In the genomic region with DNA sequence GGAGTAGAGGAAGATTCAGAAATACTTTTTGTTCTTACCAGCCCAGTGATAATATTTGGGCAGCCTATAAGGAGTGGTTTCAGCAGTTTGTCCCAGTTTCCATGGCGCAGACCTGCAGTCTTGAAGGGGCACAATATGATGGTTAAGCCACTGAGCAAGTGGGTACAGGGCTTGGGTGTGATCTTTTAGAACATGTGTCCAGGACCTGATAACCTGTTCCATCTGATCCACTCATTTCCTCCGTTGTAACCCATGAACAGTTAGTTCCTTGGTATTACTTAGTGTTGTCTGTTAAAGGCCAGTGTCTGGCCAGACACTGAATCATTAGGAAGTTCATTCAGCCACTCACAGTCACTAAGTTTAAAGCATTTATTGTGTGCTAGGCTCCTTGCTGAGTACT, we compare ENCODE assay signal across 18 mouse cellular contexts. TPM values are rescaled to one million over a fixed set of nuclear protein-coding genes. Genes with fewer than 3 reads are reported as not detected.
DNase-seq lines count a peak whose midpoint lies in the region; ATAC-seq lines count a peak whose summit lies in the region.
"Had no signal": no experiment of that assay in that cellular context is flagged by ENCODE, and none has a peak within 500 bp of the region (broad histone marks: within the 10 kb centered on the region; RNA-seq: fewer than 3 reads in every experiment).

No protein-coding gene starts in this region.

- H3K27me3 ChIP-seq in liver, embryonic 11.5 days (replicated peaks; ENCODE audit: control insufficient read depth, insufficient read depth, low read length) = no peaks in the 10 kb centered on the region
- H3K27me3 ChIP-seq in liver, embryonic 15.5 days = no peaks in the 10 kb centered on the region
- H3K27me3 ChIP-seq: forebrain, embryonic 15.5 days; heart, embryonic 12.5 days had no signal

- ATAC-seq in liver, embryonic 11.5 days (replicated peaks; ENCODE audit: low FRiP score) = peak; percentile 74
- ATAC-seq in erythroid progenitor cell, adult 5-6 weeks (replicated peaks; ENCODE audit: low FRiP score, poor library complexity, severe bottlenecking) = 0 out of 2 replicates have a peak, but pooled peaks have one; percentile 39
- ATAC-seq in liver, embryonic 15.5 days (ENCODE audit: insufficient read depth) = peak; percentile 67; the same call in 1 of the 2 replicates
- peak; percentile 67 for ATAC-seq in megakaryocyte-erythroid progenitor cell, adult 5-6 weeks (replicated peaks; ENCODE audit: low FRiP score, low TSS enrichment, poor library complexity, severe bottlenecking)
- ATAC-seq: forebrain, embryonic 15.5 days had no signal

- no peak overlapping the region for H3K4me3 ChIP-seq in liver, embryonic 11.5 days (ENCODE audit: low read depth, low read length)
- H3K4me3 ChIP-seq in liver, embryonic 15.5 days (replicated peaks) = no peak overlapping the region
- H3K4me3 ChIP-seq: erythroblast, embryonic 14.5 days; forebrain, embryonic 15.5 days; heart, embryonic 12.5 days; hindbrain, embryonic 10.5 days had no signal

- no peak overlapping the region for H3K9ac ChIP-seq in liver, embryonic 11.5 days (ENCODE audit: low read depth, low read length)
- no peak overlapping the region for H3K9ac ChIP-seq in liver, embryonic 15.5 days
- H3K9ac ChIP-seq: forebrain, embryonic 15.5 days; heart, embryonic 12.5 days; hindbrain, embryonic 14.5 days had no signal

- no peaks in the 10 kb centered on the region for H3K36me3 ChIP-seq in liver, embryonic 11.5 days (ENCODE audit: control insufficient read depth, insufficient read depth, low read length)
- H3K36me3 ChIP-seq in liver, embryonic 15.5 days (replicated peaks) = no peaks in the 10 kb centered on the region
- H3K36me3 ChIP-seq: forebrain, embryonic 15.5 days had no signal

- H3K9me3 ChIP-seq in liver, embryonic 11.5 days (ENCODE audit: control insufficient read depth, low read length) = no peaks in the 10 kb centered on the region
- no peaks in the 10 kb centered on the region for H3K9me3 ChIP-seq in liver, embryonic 15.5 days (replicated peaks)
- H3K9me3 ChIP-seq: forebrain, embryonic 15.5 days; heart, embryonic 12.5 days; hindbrain, embryonic 10.5 days had no signal

- WGBS in liver, embryonic 11.5 days = 63% methylated on average over 2 of the region's 2 CpGs
- 38% methylated on average over 2 of the region's 2 CpGs for WGBS in liver, embryonic 15.5 days (ENCODE audit: insufficient replicate concordance)

- H3K4me2 ChIP-seq in liver, embryonic 11.5 days = 0 out of 2 replicates have a peak overlapping the region, but pooled peaks have one; percentile 22
- no peak overlapping the region for H3K4me2 ChIP-seq in liver, embryonic 15.5 days
- H3K4me2 ChIP-seq: forebrain, embryonic 15.5 days; heart, embryonic 12.5 days; hindbrain, embryonic 14.5 days had no signal

- peaks cover 6% of the 10 kb centered on the region; the same call in 1 of the 2 replicates for H3K4me1 ChIP-seq in liver, embryonic 11.5 days (replicated peaks; ENCODE audit: control insufficient read depth, insufficient read depth, low read length)
- peaks cover 14% of the 10 kb centered on the region for H3K4me1 ChIP-seq in liver, embryonic 15.5 days (replicated peaks)
- H3K4me1 ChIP-seq: heart, embryonic 12.5 days; hindbrain, embryonic 10.5 days had no signal

- DNase-seq in liver, embryonic 11.5 days (ENCODE audit: low spot score) = no peak
- no peak for DNase-seq in liver
- DNase-seq in adrenal gland, postnatal 14 days = no peak
- DNase-seq in gastrocnemius, postnatal 10 days = no peak
- DNase-seq in right cerebral cortex, postnatal 14 days = no peak
- DNase-seq: adrenal gland, adult 8-10 months; cerebellum, adult 18-20 months; cerebellum, adult 9-11 months; cerebellum, postnatal 36 days; gastrocnemius, postnatal 14 days had no signal

- no peak overlapping the region for H3K27ac ChIP-seq in liver, embryonic 11.5 days (ENCODE audit: low read depth, low read length)
- no peak overlapping the region for H3K27ac ChIP-seq in liver, embryonic 15.5 days (replicated peaks)
- H3K27ac ChIP-seq: forebrain, embryonic 15.5 days; hindbrain, embryonic 10.5 days; hindbrain, embryonic 14.5 days had no signal

RNA-seq across cellular contexts. Expression of a gene that starts 54.7 kb away (rescaled TPM):
- polyA plus RNA-seq in liver, embryonic 11.5 days (2014; fragmentation: Nextera tagmentation; extraction: Ambion mirVana) = 44.7 TPM in 2 replicates
- 0.42 and 0.72 TPM in 2 replicates for total RNA-seq in erythroid progenitor cell, adult 5-6 weeks (2015; ENCODE audit: low replicate concordance)
- total RNA-seq in erythroid progenitor cell, adult 5-6 weeks (2017; ENCODE audit: low replicate concordance) = 1.4 and 1.5 TPM in 2 replicates
- 10.9 and 12.8 TPM in 2 replicates for polyA plus RNA-seq in liver, embryonic 15.5 days (2015; fragmentation: Nextera tagmentation; extraction: Ambion mirVana)
- total RNA-seq in megakaryocyte-erythroid progenitor cell, adult 5-6 weeks (2014; fragmentation: Nextera tagmentation) = 4.0 and 13.9 TPM in 2 replicates
- 2.3 and 3.7 TPM in 2 replicates for total RNA-seq in megakaryocyte-erythroid progenitor cell, adult 5-6 weeks (2017)
- 34.4 and 34.6 TPM in 2 replicates for total RNA-seq in adrenal gland, postnatal 14 days (2021)
- total RNA-seq in gastrocnemius, postnatal 10 days (2021) = 10 to 100 TPM; 17.8 to 22.8 TPM
